Mouse (Mus musculus): ENCODE data around the gene Nr4a2. TPM values are rescaled to one million over a fixed set of nuclear protein-coding genes. Genes with fewer than 3 reads are reported as not detected.

Gene Nr4a2
- total RNA-seq (2014; rRNA removed) = 26.4 and 30.6 TPM in 2 replicates
- 25.1 and 59.4 TPM in 2 replicates for polyA plus RNA-seq (2015; fragmentation: Nextera tagmentation; extraction: Ambion mirVana)

DNA sequence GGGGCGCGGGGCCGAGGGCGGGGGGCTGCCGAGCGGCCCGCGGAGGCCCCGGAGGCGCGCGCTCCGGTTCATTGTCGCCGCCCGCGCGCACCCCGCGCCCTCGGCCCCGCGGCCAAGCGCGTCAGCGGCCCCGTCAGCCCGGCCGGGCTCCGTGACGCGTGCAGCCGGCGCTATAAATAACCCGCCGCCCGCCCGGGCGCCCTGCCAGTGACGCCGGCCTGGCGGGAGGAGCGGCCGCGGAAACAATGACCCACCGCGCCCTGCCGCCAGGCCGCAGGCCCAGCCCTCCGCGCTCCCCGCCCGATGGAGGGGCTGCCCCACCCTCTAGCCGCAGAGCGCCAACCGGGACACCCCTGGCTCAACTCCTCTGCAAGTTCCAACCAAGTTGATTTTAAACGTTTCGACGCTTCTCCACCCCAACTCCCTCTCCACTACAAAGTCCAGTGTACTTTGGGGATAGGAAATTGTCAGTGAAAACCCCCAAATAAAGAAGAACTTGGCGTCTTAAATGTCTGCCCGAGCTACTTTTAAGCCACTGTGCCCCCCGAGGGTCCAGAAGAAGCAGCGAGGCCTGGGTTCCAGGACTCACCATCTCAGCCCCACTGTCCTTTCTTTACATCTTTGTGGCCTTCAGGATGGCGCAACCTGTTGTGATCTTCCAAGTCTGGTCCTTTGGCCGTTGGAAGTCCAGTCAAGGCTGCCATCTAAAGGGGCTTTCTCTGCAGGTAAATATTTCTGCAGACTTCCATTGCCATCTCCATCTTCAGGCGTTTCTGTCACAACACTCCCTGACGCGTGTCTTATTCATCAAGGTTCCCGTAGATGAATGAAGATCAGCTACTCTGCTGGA lies at the start of gene Nr4a2:
Gene Nr4a2 (minus strand): TSS at position 13 of the 850 bp plus-strand sequence.
- WGBS = 11% methylated on average over 39 of the region's 69 CpGs
- no peaks in the 10 kb centered on the region for H3K36me3 ChIP-seq (ENCODE audit: insufficient read depth)
- peak within 1 kb of the TSS; percentile 82 for H3K4me3 ChIP-seq (ENCODE audit: low read depth, low read length)
- H3K4me2 ChIP-seq (ENCODE audit: low read depth) = peak within 1 kb of the TSS; percentile 99
- H3K4me1 ChIP-seq (ENCODE audit: insufficient read depth) = no peaks in the 10 kb centered on the region; the same call in 1 of the 2 replicates
- no peaks in the 10 kb centered on the region; the same call in 1 of the 2 replicates for H3K27me3 ChIP-seq (ENCODE audit: insufficient read depth, low read length)
- peak; percentile 89 for ATAC-seq
- 0 out of 2 replicates have a peak within 1 kb of the TSS, but pooled peaks have one; percentile 35 for H3K27ac ChIP-seq (ENCODE audit: low read depth, low read length)
- H3K9ac ChIP-seq = peak within 1 kb of the TSS; percentile 63
- peak; percentile 69 for DNase-seq
- no peaks in the 10 kb centered on the region for H3K9me3 ChIP-seq (ENCODE audit: low read length)
- TF ChIP-seq CTCF (IDR thresholded peaks at IDR 0.05; ENCODE audit: low read depth) = no peak

DNA sequence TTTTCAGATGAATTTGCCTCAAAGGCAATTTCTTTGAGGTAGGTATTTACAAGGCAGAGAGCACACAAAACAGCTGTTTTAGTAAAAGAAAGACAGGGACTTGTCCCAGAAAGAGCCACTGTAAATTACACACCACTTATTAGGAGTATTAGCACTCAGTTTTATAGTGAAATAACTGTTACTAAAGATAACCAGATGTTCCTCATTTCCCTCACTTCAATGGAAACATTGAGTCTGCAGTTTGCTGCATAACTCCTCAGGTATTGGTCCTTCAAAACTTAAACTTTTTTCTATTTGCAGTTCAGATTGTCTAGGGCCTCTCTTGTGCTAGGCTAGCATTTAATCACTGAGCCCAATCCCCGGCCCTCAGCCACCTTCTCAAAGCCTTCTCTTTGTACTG lies 41.6 kb upstream of the Nr4a2 start:
- DNase-seq (no peak), ATAC-seq (no peak)
- Histone ChIP-seq H3K4me1 (ENCODE audit: insufficient read depth) (no peaks in the 10 kb centered on the region), H3K9ac (no peak overlapping the region), H3K9me3 (ENCODE audit: low read length) (no peaks in the 10 kb centered on the region), H3K4me2 (ENCODE audit: low read depth) (no peak overlapping the region), H3K27me3 (ENCODE audit: insufficient read depth, low read length) (no peaks in the 10 kb centered on the region), H3K27ac (ENCODE audit: low read depth, low read length) (no peak overlapping the region), H3K4me3 (ENCODE audit: low read depth, low read length) (no peak overlapping the region), H3K36me3 (ENCODE audit: insufficient read depth) (no peaks in the 10 kb centered on the region)
- WGBS = 83% methylated on average over 1 of the region's 1 CpGs
- no peak for TF ChIP-seq CTCF (IDR thresholded peaks at IDR 0.05; ENCODE audit: low read depth)

DNA sequence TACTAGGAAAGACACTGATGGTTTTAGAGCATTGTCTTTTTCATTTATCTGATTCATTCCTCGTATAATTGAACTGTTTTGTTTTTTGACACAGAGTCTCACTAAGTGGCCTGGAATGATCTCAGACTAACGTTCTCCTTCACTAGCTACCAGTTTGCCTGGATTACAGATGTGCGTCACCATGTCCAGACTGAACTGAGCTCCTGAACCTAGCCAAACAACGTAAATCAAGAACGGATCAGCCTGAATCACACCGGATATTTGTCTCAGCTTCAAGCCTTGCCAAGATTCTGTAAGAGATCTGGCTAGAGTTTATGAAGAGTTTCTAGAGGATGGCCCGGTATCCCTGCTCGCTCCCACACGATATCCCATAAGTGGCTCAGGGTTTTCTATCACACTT lies 33.0 kb upstream of the Nr4a2 start:
- no peaks in the 10 kb centered on the region for H3K36me3 ChIP-seq (ENCODE audit: insufficient read depth)
- H3K4me1 ChIP-seq (ENCODE audit: insufficient read depth) = no peaks in the 10 kb centered on the region
- no peak overlapping the region for H3K4me3 ChIP-seq (ENCODE audit: low read depth, low read length)
- H3K9ac ChIP-seq = no peak overlapping the region
- ATAC-seq = no peak
- no peak for DNase-seq
- H3K4me2 ChIP-seq (ENCODE audit: low read depth) = no peak overlapping the region
- no peaks in the 10 kb centered on the region for H3K27me3 ChIP-seq (ENCODE audit: insufficient read depth, low read length)
- 81% methylated on average over 9 of the region's 9 CpGs for WGBS
- no peaks in the 10 kb centered on the region for H3K9me3 ChIP-seq (ENCODE audit: low read length)
- no peak for TF ChIP-seq CTCF (IDR thresholded peaks at IDR 0.05; ENCODE audit: low read depth)
- no peak overlapping the region for H3K27ac ChIP-seq (ENCODE audit: low read depth, low read length)

DNA sequence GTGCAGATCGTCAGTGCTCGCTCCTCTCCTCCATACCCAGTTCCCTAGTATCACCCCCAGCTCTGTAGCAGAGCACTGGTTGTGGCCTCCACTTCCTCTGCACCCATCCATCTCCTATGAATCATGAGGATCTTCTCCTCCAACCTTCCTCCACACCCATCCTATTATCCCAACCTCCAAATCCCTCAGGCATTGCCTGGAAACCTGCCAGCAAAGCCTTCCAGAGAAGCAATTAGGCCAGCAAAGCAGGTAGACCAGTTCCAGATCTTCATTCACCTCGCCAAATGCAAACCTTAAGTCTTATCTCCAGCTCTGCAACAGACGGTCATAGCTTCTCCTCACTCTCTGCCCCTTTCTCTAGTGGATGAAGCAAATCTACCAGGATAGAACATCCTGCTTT lies 26.0 kb upstream of the Nr4a2 start:
- no peak overlapping the region for H3K27ac ChIP-seq (ENCODE audit: low read depth, low read length)
- DNase-seq (no peak), ATAC-seq (no peak)
- H3K4me3 ChIP-seq (ENCODE audit: low read depth, low read length) = no peak overlapping the region
- H3K4me1 ChIP-seq (ENCODE audit: insufficient read depth) = no peaks in the 10 kb centered on the region
- WGBS = 85% methylated on average over 4 of the region's 4 CpGs
- no peak overlapping the region for H3K4me2 ChIP-seq (ENCODE audit: low read depth)
- H3K9ac ChIP-seq = no peak overlapping the region
- H3K27me3 ChIP-seq (ENCODE audit: insufficient read depth, low read length) = no peaks in the 10 kb centered on the region
- no peaks in the 10 kb centered on the region for H3K9me3 ChIP-seq (ENCODE audit: low read length)
- no peak for TF ChIP-seq CTCF (IDR thresholded peaks at IDR 0.05; ENCODE audit: low read depth)
- H3K36me3 ChIP-seq (ENCODE audit: insufficient read depth) = no peaks in the 10 kb centered on the region

DNA sequence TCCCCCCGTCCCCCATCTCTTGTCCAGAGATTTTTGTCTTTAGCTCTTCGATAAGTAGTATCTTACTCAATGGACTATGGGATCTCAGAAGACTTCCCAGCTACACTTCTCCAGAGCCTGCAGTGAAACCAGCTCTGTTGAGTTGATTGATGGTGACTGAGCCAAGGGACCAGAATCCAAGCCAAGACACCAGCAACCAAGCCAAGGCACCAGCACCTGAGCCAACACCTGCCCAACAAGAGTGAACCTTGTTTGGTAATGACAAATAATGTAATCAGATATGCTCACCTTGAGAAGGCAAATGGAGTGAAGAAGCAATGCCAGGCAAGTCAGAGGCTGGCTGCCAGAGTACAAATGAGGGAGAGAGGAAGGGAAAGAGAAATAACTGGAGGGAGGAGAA lies 24.4 kb upstream of the Nr4a2 start:
- ATAC-seq (no peak), DNase-seq (no peak)
- no peaks in the 10 kb centered on the region for H3K27me3 ChIP-seq (ENCODE audit: insufficient read depth, low read length)
- H3K9me3 ChIP-seq (ENCODE audit: low read length) = no peaks in the 10 kb centered on the region
- no peak for TF ChIP-seq CTCF (IDR thresholded peaks at IDR 0.05; ENCODE audit: low read depth)
- no peak overlapping the region for H3K9ac ChIP-seq
- no peak overlapping the region for H3K27ac ChIP-seq (ENCODE audit: low read depth, low read length)
- H3K36me3 ChIP-seq (ENCODE audit: insufficient read depth) = no peaks in the 10 kb centered on the region
- H3K4me2 ChIP-seq (ENCODE audit: low read depth) = no peak overlapping the region
- H3K4me3 ChIP-seq (ENCODE audit: low read depth, low read length) = no peak overlapping the region
- WGBS = 87% methylated on average over 2 of the region's 2 CpGs
- H3K4me1 ChIP-seq (ENCODE audit: insufficient read depth) = no peaks in the 10 kb centered on the region

DNA sequence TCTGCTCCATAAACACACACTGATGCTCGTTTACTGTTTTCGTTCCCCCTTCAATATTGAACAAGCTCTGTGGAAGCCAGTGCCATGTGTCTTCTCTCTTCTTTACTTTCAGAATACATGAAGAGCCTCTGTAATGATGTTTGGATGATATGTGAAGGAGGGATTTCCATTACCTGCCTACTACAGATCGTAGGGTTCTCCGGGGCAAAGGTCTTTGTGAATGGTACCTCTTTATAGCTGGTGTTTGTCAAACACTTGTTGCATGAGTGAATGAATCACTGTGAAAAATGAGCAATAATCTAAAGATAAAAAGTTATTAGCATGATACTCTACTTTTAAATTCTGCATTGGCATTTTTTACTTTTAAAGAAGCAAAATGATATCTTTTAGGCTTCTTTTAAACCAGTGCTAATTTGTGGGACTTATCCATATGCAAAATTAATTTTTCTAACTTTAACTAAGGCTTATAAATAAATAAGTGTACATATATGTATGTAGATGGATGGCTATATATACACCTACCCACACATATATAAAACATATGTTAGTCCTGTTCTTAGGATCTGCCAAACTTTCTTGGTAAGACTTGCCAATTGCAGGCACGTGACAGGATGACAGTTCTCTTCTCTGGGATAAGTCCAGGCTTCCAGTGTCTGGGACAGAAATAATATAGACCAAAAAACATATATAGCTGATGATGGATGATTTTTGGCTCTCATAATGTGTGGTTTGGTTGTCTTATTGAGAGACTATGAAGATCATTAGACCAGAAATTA lies 22.0 kb upstream of the Nr4a2 start:
- no peak for DNase-seq
- peak; percentile 54 for ATAC-seq
- Histone ChIP-seq H3K9ac (no peak overlapping the region), H3K4me1 (ENCODE audit: insufficient read depth) (no peaks in the 10 kb centered on the region), H3K27ac (ENCODE audit: low read depth, low read length) (no peak overlapping the region), H3K36me3 (ENCODE audit: insufficient read depth) (no peaks in the 10 kb centered on the region), H3K4me2 (ENCODE audit: low read depth) (no peak overlapping the region), H3K27me3 (ENCODE audit: insufficient read depth, low read length) (no peaks in the 10 kb centered on the region), H3K9me3 (ENCODE audit: low read length) (no peaks in the 10 kb centered on the region), H3K4me3 (ENCODE audit: low read depth, low read length) (no peak overlapping the region)
- WGBS = 80% methylated on average over 5 of the region's 5 CpGs
- no peak for TF ChIP-seq CTCF (IDR thresholded peaks at IDR 0.05; ENCODE audit: low read depth)

DNA sequence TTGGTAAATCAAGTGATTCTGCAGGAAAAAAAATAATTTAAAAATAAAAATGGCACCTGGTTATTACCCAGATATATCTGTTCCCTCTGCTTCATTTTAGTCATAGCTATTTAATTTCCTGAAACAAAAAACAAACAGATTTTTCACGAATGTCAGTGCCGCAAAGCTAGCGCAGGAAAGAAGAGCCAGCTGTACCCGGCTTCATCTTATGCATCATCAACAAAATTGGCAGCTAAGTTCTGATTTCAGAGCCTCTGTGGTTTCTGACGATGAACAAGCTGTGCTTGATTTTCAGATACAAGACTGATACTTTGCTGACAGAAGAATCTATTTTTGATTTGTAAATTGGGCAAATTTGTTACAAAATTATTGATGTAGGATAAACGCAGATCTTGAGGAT lies 14.8 kb upstream of the Nr4a2 start:
- no peak overlapping the region for H3K4me2 ChIP-seq (ENCODE audit: low read depth)
- H3K9ac ChIP-seq = no peak overlapping the region
- peak overlapping the region; percentile 50; the same call in 1 of the 2 replicates for H3K27ac ChIP-seq (ENCODE audit: low read depth, low read length)
- H3K4me1 ChIP-seq (ENCODE audit: insufficient read depth) = no peaks in the 10 kb centered on the region
- no peaks in the 10 kb centered on the region for H3K36me3 ChIP-seq (ENCODE audit: insufficient read depth)
- H3K9me3 ChIP-seq (ENCODE audit: low read length) = no peaks in the 10 kb centered on the region
- 62% methylated on average over 6 of the region's 6 CpGs for WGBS
- peak; percentile 86 for ATAC-seq
- H3K27me3 ChIP-seq (ENCODE audit: insufficient read depth, low read length) = no peaks in the 10 kb centered on the region
- TF ChIP-seq CTCF (IDR thresholded peaks at IDR 0.05; ENCODE audit: low read depth) = no peak
- no peak overlapping the region for H3K4me3 ChIP-seq (ENCODE audit: low read depth, low read length)
- DNase-seq = peak; percentile 61

Data from forebrain, postnatal 0 days (tissue).